Mouse (Mus musculus) brain, adult 2 months (tissue): ENCODE results near the gene Lmnb2.
A peak's percentile ranks its signal among the peaks of the same experiment; 100 is the strongest.

Experiments used
- DNase-seq: peaks from one replicate; pipeline ENCODE4 v3.0.0; 2011; ENCODE audit warnings: low read depth, low spot score

Gene Lmnb2

GRCm38 (mm10) chr10:80946684-80947437 lies 28.8 kb upstream of the Lmnb2 start:
- DNase-seq = peak; percentile 46

GRCm38 (mm10) chr10:80944231-80944630 lies 26.2 kb upstream of the Lmnb2 start:
- no peak for DNase-seq

- DNase-seq = no peak
These were observed 25.7 kb upstream of the Lmnb2 start for GRCm38 (mm10) chr10:80943701-80944100.

- no peak for DNase-seq
These were observed 24.9 kb upstream of the Lmnb2 start for GRCm38 (mm10) chr10:80942919-80943318.

GRCm38 (mm10) chr10:80940988-80941347 lies 22.9 kb upstream of the Lmnb2 start:
- DNase-seq = no peak

- peak; percentile 48 for DNase-seq
These were observed 22.4 kb upstream of the Lmnb2 start for GRCm38 (mm10) chr10:80940320-80940987.

GRCm38 (mm10) chr10:80939671-80940070 lies 21.6 kb upstream of the Lmnb2 start:
- peak; percentile 91 for DNase-seq

- DNase-seq = no peak
These were observed 20.9 kb upstream of the Lmnb2 start for GRCm38 (mm10) chr10:80938831-80939550.

GRCm38 (mm10) chr10:80937646-80938045 lies 19.6 kb upstream of the Lmnb2 start:
- no peak for DNase-seq

- DNase-seq = no peak
These were observed 18.7 kb upstream of the Lmnb2 start for GRCm38 (mm10) chr10:80936810-80937164.

- peak; percentile 64 for DNase-seq
These were observed 18.2 kb upstream of the Lmnb2 start for GRCm38 (mm10) chr10:80936135-80936809.

- DNase-seq = no peak
These were observed 17.7 kb upstream of the Lmnb2 start for GRCm38 (mm10) chr10:80935698-80936097.

GRCm38 (mm10) chr10:80935241-80935640 lies 17.2 kb upstream of the Lmnb2 start:
- DNase-seq = no peak

GRCm38 (mm10) chr10:80934136-80934985 lies 16.3 kb upstream of the Lmnb2 start:
- no peak for DNase-seq

GRCm38 (mm10) chr10:80933421-80933979 lies 15.5 kb upstream of the Lmnb2 start:
- DNase-seq = no peak

- DNase-seq = no peak
These were observed 14.8 kb upstream of the Lmnb2 start for GRCm38 (mm10) chr10:80932700-80933420.

- DNase-seq = no peak
These were observed 14.2 kb upstream of the Lmnb2 start for GRCm38 (mm10) chr10:80932206-80932605.

- no peak for DNase-seq
These were observed 13.7 kb upstream of the Lmnb2 start for GRCm38 (mm10) chr10:80931695-80932094.

- peak; percentile 68 for DNase-seq
These were observed 13.2 kb upstream of the Lmnb2 start for GRCm38 (mm10) chr10:80931153-80931671.
